Mouse (Mus musculus): ENCODE measurements at regions not wholly inside any gene's neighbourhood (a gene's known extent, or its start where the extent isn't known, plus 50 kb on each side); places are given as distances from the start of the nearest gene placed in this dataset.
A peak's percentile ranks its signal among the peaks of the same experiment; 100 is the strongest.

- no peaks in the 10 kb centered on the region for H3K27me3 ChIP-seq (ENCODE audit: control insufficient read depth, insufficient read depth, insufficient read length)
- H3ac ChIP-seq (ENCODE audit: control insufficient read depth, insufficient read length), result no peak overlapping the region
- no peak for TF ChIP-seq USF1 (IDR thresholded peaks at IDR 0.05; ENCODE audit: low read depth)
- H3K36me3 ChIP-seq (ENCODE audit: control insufficient read depth, insufficient read depth), result no peaks in the 10 kb centered on the region
- H3K4me2 ChIP-seq (ENCODE audit: low read depth), result no peak overlapping the region
- H3K4me3 ChIP-seq, result no peak overlapping the region
- no peaks in the 10 kb centered on the region for H3K79me2 ChIP-seq (ENCODE audit: control insufficient read depth, insufficient read depth)
Observed at GRCm38 (mm10) chr7:73160968-73161367, 214.3 kb upstream of the Rgma start.

GRCm38 (mm10) chr7:73163687-73164086 lies 211.6 kb upstream of the Rgma start:
- no peaks in the 10 kb centered on the region for H3K27me3 ChIP-seq (ENCODE audit: control insufficient read depth, insufficient read depth, insufficient read length)

GRCm38 (mm10) chr7:73165521-73165920 lies 209.8 kb upstream of the Rgma start:
- Histone ChIP-seq H3K4me2 (ENCODE audit: low read depth) (no peak overlapping the region), H3K4me3 (no peak overlapping the region), H3K36me3 (ENCODE audit: control insufficient read depth, insufficient read depth) (no peaks in the 10 kb centered on the region), H3K79me2 (ENCODE audit: control insufficient read depth, insufficient read depth) (no peaks in the 10 kb centered on the region), H3K27me3 (ENCODE audit: control insufficient read depth, insufficient read depth, insufficient read length) (no peaks in the 10 kb centered on the region), H3ac (ENCODE audit: control insufficient read depth, insufficient read length) (no peak overlapping the region)
- TF ChIP-seq CEBPB (IDR thresholded peaks at IDR 0.05; ENCODE audit: insufficient read depth, poor library complexity, severe bottlenecking) (no peak), TCF12 (IDR thresholded peaks at IDR 0.05; ENCODE audit: insufficient read depth, poor library complexity, severe bottlenecking) (no peak), TCF3 (IDR thresholded peaks at IDR 0.05; ENCODE audit: insufficient read length, low read depth) (no peak), MYOD1 (IDR thresholded peaks at IDR 0.05; ENCODE audit: control insufficient read depth in 1 of 3, insufficient read length in 2 of 3, low read depth in 2 of 3) (no peak), SRF (IDR thresholded peaks at IDR 0.05; ENCODE audit: control insufficient read depth, insufficient read length, low read depth) (no peak), REST (IDR thresholded peaks at IDR 0.05; ENCODE audit: insufficient read depth, insufficient read length) (no peak), POLR2AphosphoS2 (IDR thresholded peaks at IDR 0.05; ENCODE audit: insufficient read length, low read depth) (no peak), POLR2A (IDR thresholded peaks at IDR 0.05; ENCODE audit: insufficient read length, low read depth) (no peak), MYOG (IDR thresholded peaks at IDR 0.05; ENCODE audit: control insufficient read depth in 1 of 3, insufficient read depth in 1 of 3, insufficient read length in 2 of 3, low read depth in 2 of 3) (no peak)

More at GRCm38 (mm10) chr7:73163687-73164086, 211.6 kb upstream of the Rgma start:
- no peak overlapping the region for H3ac ChIP-seq (ENCODE audit: control insufficient read depth, insufficient read length)
- no peak overlapping the region for H3K4me3 ChIP-seq
- no peaks in the 10 kb centered on the region for H3K79me2 ChIP-seq (ENCODE audit: control insufficient read depth, insufficient read depth)
- TF ChIP-seq E2F4 (IDR thresholded peaks at IDR 0.05; ENCODE audit: insufficient read depth) (no peak), MYOG (IDR thresholded peaks at IDR 0.05; ENCODE audit: control insufficient read depth in 1 of 3, insufficient read depth in 1 of 3, insufficient read length in 2 of 3, low read depth in 2 of 3) (peak; percentile 43 to 83 (median 69)), MYOD1 (IDR thresholded peaks at IDR 0.05; ENCODE audit: control insufficient read depth in 1 of 3, insufficient read length in 2 of 3, low read depth in 2 of 3) (peak; percentile 36 to 77 (median 72)), SRF (IDR thresholded peaks at IDR 0.05; ENCODE audit: control insufficient read depth, insufficient read length, low read depth) (no peak)
- no peak overlapping the region for H3K4me2 ChIP-seq (ENCODE audit: low read depth)
- no peaks in the 10 kb centered on the region for H3K36me3 ChIP-seq (ENCODE audit: control insufficient read depth, insufficient read depth)

GRCm38 (mm10) chr7:73169416-73169815 lies 205.9 kb upstream of the Rgma start:
- no peaks in the 10 kb centered on the region for H3K27me3 ChIP-seq (ENCODE audit: control insufficient read depth, insufficient read depth, insufficient read length)
- no peak overlapping the region for H3K4me3 ChIP-seq
- TF ChIP-seq TCF12 (IDR thresholded peaks at IDR 0.05; ENCODE audit: insufficient read depth, poor library complexity, severe bottlenecking) (no peak), MYOD1 (IDR thresholded peaks at IDR 0.05; ENCODE audit: control insufficient read depth in 1 of 3, insufficient read length in 2 of 3, low read depth in 2 of 3) (no peak), POLR2AphosphoS2 (IDR thresholded peaks at IDR 0.05; ENCODE audit: insufficient read length, low read depth) (no peak), E2F4 (IDR thresholded peaks at IDR 0.05; ENCODE audit: insufficient read depth) (no peak), REST (IDR thresholded peaks at IDR 0.05; ENCODE audit: insufficient read depth, insufficient read length) (no peak), USF1 (IDR thresholded peaks at IDR 0.05; ENCODE audit: low read depth) (no peak), MYOG (IDR thresholded peaks at IDR 0.05; ENCODE audit: control insufficient read depth in 1 of 3, insufficient read depth in 1 of 3, insufficient read length in 2 of 3, low read depth in 2 of 3) (no peak), TCF3 (IDR thresholded peaks at IDR 0.05; ENCODE audit: insufficient read length, low read depth) (no peak), SRF (IDR thresholded peaks at IDR 0.05; ENCODE audit: control insufficient read depth, insufficient read length, low read depth) (no peak), CEBPB (IDR thresholded peaks at IDR 0.05; ENCODE audit: insufficient read depth, poor library complexity, severe bottlenecking) (no peak), POLR2A (IDR thresholded peaks at IDR 0.05; ENCODE audit: insufficient read length, low read depth) (no peak), MAX (IDR thresholded peaks at IDR 0.05; ENCODE audit: low read depth) (no peak)
- no peak overlapping the region for H3K4me2 ChIP-seq (ENCODE audit: low read depth)
- H3ac ChIP-seq (ENCODE audit: control insufficient read depth, insufficient read length), result no peak overlapping the region
- no peaks in the 10 kb centered on the region for H3K79me2 ChIP-seq (ENCODE audit: control insufficient read depth, insufficient read depth)
- H3K36me3 ChIP-seq (ENCODE audit: control insufficient read depth, insufficient read depth), result no peaks in the 10 kb centered on the region

GRCm38 (mm10) chr7:73172615-73173014 lies 202.7 kb upstream of the Rgma start:
- Histone ChIP-seq H3K36me3 (ENCODE audit: control insufficient read depth, insufficient read depth) (no peaks in the 10 kb centered on the region), H3K4me3 (no peak overlapping the region), H3ac (ENCODE audit: control insufficient read depth, insufficient read length) (no peak overlapping the region), H3K4me2 (ENCODE audit: low read depth) (no peak overlapping the region), H3K27me3 (ENCODE audit: control insufficient read depth, insufficient read depth, insufficient read length) (no peaks in the 10 kb centered on the region), H3K79me2 (ENCODE audit: control insufficient read depth, insufficient read depth) (no peaks in the 10 kb centered on the region)
- TF ChIP-seq MYOG (IDR thresholded peaks at IDR 0.05; ENCODE audit: control insufficient read depth in 1 of 3, insufficient read depth in 1 of 3, insufficient read length in 2 of 3, low read depth in 2 of 3) (peak in 1 of 3 experiments; percentile 17), SRF (IDR thresholded peaks at IDR 0.05; ENCODE audit: control insufficient read depth, insufficient read length, low read depth) (no peak), TCF3 (IDR thresholded peaks at IDR 0.05; ENCODE audit: insufficient read length, low read depth) (no peak), POLR2A (IDR thresholded peaks at IDR 0.05; ENCODE audit: insufficient read length, low read depth) (no peak), MAX (IDR thresholded peaks at IDR 0.05; ENCODE audit: low read depth) (no peak), E2F4 (IDR thresholded peaks at IDR 0.05; ENCODE audit: insufficient read depth) (no peak), REST (IDR thresholded peaks at IDR 0.05; ENCODE audit: insufficient read depth, insufficient read length) (no peak)
